Mouse (Mus musculus) forebrain, embryonic 16.5 days (tissue): ENCODE results near the gene St6galnac3. TPM values are rescaled to one million over a fixed set of nuclear protein-coding genes. Genes with fewer than 3 reads are reported as not detected.

ENCODE experiments used
- ATAC-seq: fragments of 200-750 bp; cut with Nextera tagmentation; 2 replicates; pipeline ENCODE4 v1.8.0; 2017; ENCODE audit warnings: mild to moderate bottlenecking, moderate library complexity
- H3K27ac ChIP-seq: fragments of 300-500 bp; sonication (generic); 2 replicates; pipeline ENCODE4 v1.5.1; 2014; ENCODE audit warnings: low read length, control low read depth
- H3K27me3 ChIP-seq: fragments of 300-500 bp; sonication (generic); replicated peaks from 2 replicates; pipeline ENCODE4 v1.6.1; 2014; ENCODE audit warnings: low read length; ENCODE audit not compliant: control insufficient read depth, insufficient read depth
- H3K36me3 ChIP-seq: fragments of 300-500 bp; sonication (generic); 2 replicates; pipeline ENCODE4 v1.6.1; 2014; ENCODE audit not compliant: control insufficient read depth, insufficient read depth
- H3K4me1 ChIP-seq: fragments of 300-500 bp; sonication (generic); replicated peaks from 2 replicates; pipeline ENCODE4 v1.6.1; 2014; ENCODE audit warnings: low read length; ENCODE audit not compliant: control insufficient read depth, insufficient read depth
- H3K4me2 ChIP-seq: fragments of 300-500 bp; sonication (generic); 2 replicates; pipeline ENCODE4 v1.6.1; 2014; ENCODE audit warnings: mild to moderate bottlenecking, low read length, control low read depth
- H3K4me3 ChIP-seq: fragments of 300-500 bp; sonication (generic); replicated peaks from 2 replicates; pipeline ENCODE4 v1.5.1; 2014; ENCODE audit warnings: mild to moderate bottlenecking, low read length, control low read depth
- H3K9ac ChIP-seq: fragments of 300-500 bp; sonication (generic); replicated peaks from 2 replicates; pipeline ENCODE4 v1.6.1; 2014; ENCODE audit warnings: low read depth, low read length, control low read depth
- H3K9me3 ChIP-seq: fragments of 300-500 bp; sonication (generic); 2 replicates; pipeline ENCODE4 v1.6.1; 2016; ENCODE audit warnings: low read length; ENCODE audit not compliant: control insufficient read depth
- WGBS: fragments of 180-500 bp; shearing (Covaris S2); extraction: QIAGEN DNeasy Blood & Tissue Kit; methylation state at CpG from one replicate; pipeline ENCODE4 v1.1.7; 2014; 5-methylcytosine and 5-hydroxymethylcytosine counted together
- polyA plus RNA-seq: library from polyadenylated mRNA; unstranded; fragments of >200 nt; fragmentation: Nextera tagmentation; extraction: Ambion mirVana; gene quantifications from 2 replicates; pipeline ENCODE4 v1.2.1, GENCODE M21; 2015

St6galnac3 gene
- polyA plus RNA-seq, 1 experiment from 2014 or later = 23.5 TPM

- 94% methylated on average over 2 of the region's 2 CpGs for WGBS
- Histone ChIP-seq H3K9ac (no peak overlapping the region), H3K4me1 (no peaks in the 10 kb centered on the region), H3K9me3 (peaks cover 4% of the 10 kb centered on the region; the same call in 1 of the 2 replicates), H3K27ac (no peak overlapping the region), H3K27me3 (no peaks in the 10 kb centered on the region), H3K4me2 (no peak overlapping the region), H3K36me3 (no peaks in the 10 kb centered on the region), H3K4me3 (no peak overlapping the region)
- ATAC-seq = no peak
Observed at GRCm38 (mm10) chr3:153219391-153219790, 505.6 kb downstream of the St6galnac3 start.

GRCm38 (mm10) chr3:153208186-153208585 is 516.8 kb downstream of the St6galnac3 start:
- Histone ChIP-seq H3K9me3 (no peaks in the 10 kb centered on the region), H3K27me3 (no peaks in the 10 kb centered on the region), H3K4me1 (no peaks in the 10 kb centered on the region), H3K4me3 (no peak overlapping the region), H3K36me3 (no peaks in the 10 kb centered on the region), H3K4me2 (no peak overlapping the region), H3K9ac (no peak overlapping the region), H3K27ac (no peak overlapping the region)
- 90% methylated on average over 2 of the region's 2 CpGs for WGBS
- no peak for ATAC-seq

- no peak overlapping the region for H3K4me3 ChIP-seq
- H3K9ac ChIP-seq = no peak overlapping the region
- peaks cover 5% of the 10 kb centered on the region; the same call in 1 of the 2 replicates for H3K4me1 ChIP-seq
- no peaks in the 10 kb centered on the region for H3K27me3 ChIP-seq
- no peak for ATAC-seq
- H3K27ac ChIP-seq = no peak overlapping the region
- H3K4me2 ChIP-seq = no peak overlapping the region
- H3K36me3 ChIP-seq = no peaks in the 10 kb centered on the region
- no peaks in the 10 kb centered on the region for H3K9me3 ChIP-seq
- 86% methylated on average over 5 of the region's 5 CpGs for WGBS
Observed at GRCm38 (mm10) chr3:153204046-153204445, 520.9 kb downstream of the St6galnac3 start.

GRCm38 (mm10) chr3:153201835-153202234 is 523.1 kb downstream of the St6galnac3 start:
- Histone ChIP-seq H3K27ac (no peak overlapping the region), H3K4me1 (peaks cover 5% of the 10 kb centered on the region; the same call in 1 of the 2 replicates), H3K36me3 (no peaks in the 10 kb centered on the region), H3K4me2 (no peak overlapping the region), H3K9ac (no peak overlapping the region), H3K9me3 (no peaks in the 10 kb centered on the region), H3K27me3 (no peaks in the 10 kb centered on the region), H3K4me3 (no peak overlapping the region)
- WGBS = 89% methylated on average over 10 of the region's 10 CpGs
- ATAC-seq = no peak

- no peak overlapping the region for H3K9ac ChIP-seq
- no peak overlapping the region for H3K27ac ChIP-seq
- H3K27me3 ChIP-seq = no peaks in the 10 kb centered on the region
- ATAC-seq = no peak
- H3K4me1 ChIP-seq = peaks cover 5% of the 10 kb centered on the region; the same call in 1 of the 2 replicates
- H3K36me3 ChIP-seq = no peaks in the 10 kb centered on the region
- no peaks in the 10 kb centered on the region for H3K9me3 ChIP-seq
- no peak overlapping the region for H3K4me3 ChIP-seq
- no peak overlapping the region for H3K4me2 ChIP-seq
- 90% methylated on average over 12 of the region's 12 CpGs for WGBS
Observed at GRCm38 (mm10) chr3:153200801-153201200, 524.2 kb downstream of the St6galnac3 start.

- no peak for ATAC-seq
- no peak overlapping the region for H3K4me2 ChIP-seq
- no peaks in the 10 kb centered on the region for H3K36me3 ChIP-seq
- 91% methylated on average over 11 of the region's 11 CpGs for WGBS
- no peak overlapping the region for H3K9ac ChIP-seq
- peaks cover 5% of the 10 kb centered on the region; the same call in 1 of the 2 replicates for H3K4me1 ChIP-seq
- H3K4me3 ChIP-seq = no peak overlapping the region
- no peaks in the 10 kb centered on the region for H3K9me3 ChIP-seq
- H3K27ac ChIP-seq = no peak overlapping the region
- no peaks in the 10 kb centered on the region for H3K27me3 ChIP-seq
Observed at GRCm38 (mm10) chr3:153200076-153200475, 524.9 kb downstream of the St6galnac3 start.

- H3K27me3 ChIP-seq = no peaks in the 10 kb centered on the region
- 61% methylated on average over 8 of the region's 8 CpGs for WGBS
- no peaks in the 10 kb centered on the region for H3K36me3 ChIP-seq
- H3K4me2 ChIP-seq = no peak overlapping the region
- peaks cover 5% of the 10 kb centered on the region; the same call in 1 of the 2 replicates for H3K4me1 ChIP-seq
- no peak for ATAC-seq
- H3K9ac ChIP-seq = no peak overlapping the region
- no peak overlapping the region for H3K4me3 ChIP-seq
- no peaks in the 10 kb centered on the region for H3K9me3 ChIP-seq
- H3K27ac ChIP-seq = no peak overlapping the region
Observed at GRCm38 (mm10) chr3:153199251-153199650, 525.7 kb downstream of the St6galnac3 start.

GRCm38 (mm10) chr3:153198514-153198913 is 526.5 kb downstream of the St6galnac3 start:
- WGBS = 86% methylated on average over 4 of the region's 4 CpGs
- H3K27ac ChIP-seq = no peak overlapping the region
- no peaks in the 10 kb centered on the region for H3K36me3 ChIP-seq
- peaks cover 5% of the 10 kb centered on the region; the same call in 1 of the 2 replicates for H3K4me1 ChIP-seq
- H3K4me2 ChIP-seq = no peak overlapping the region
- H3K9me3 ChIP-seq = no peaks in the 10 kb centered on the region
- ATAC-seq = no peak
- no peak overlapping the region for H3K9ac ChIP-seq
- H3K27me3 ChIP-seq = no peaks in the 10 kb centered on the region
- H3K4me3 ChIP-seq = no peak overlapping the region

- Histone ChIP-seq H3K9me3 (no peaks in the 10 kb centered on the region), H3K4me1 (no peaks in the 10 kb centered on the region), H3K27me3 (no peaks in the 10 kb centered on the region), H3K4me2 (no peak overlapping the region), H3K36me3 (no peaks in the 10 kb centered on the region), H3K4me3 (no peak overlapping the region), H3K27ac (no peak overlapping the region), H3K9ac (no peak overlapping the region)
- no peak for ATAC-seq
- 75% methylated on average over 7 of the region's 7 CpGs for WGBS
Observed at GRCm38 (mm10) chr3:153193025-153193424, 531.9 kb downstream of the St6galnac3 start.

- H3K4me3 ChIP-seq = no peak overlapping the region
- no peak for ATAC-seq
- WGBS = 80% methylated on average over 2 of the region's 2 CpGs
Observed at GRCm38 (mm10) chr3:153190742-153191141, 534.2 kb downstream of the St6galnac3 start.

More at GRCm38 (mm10) chr3:153190742-153191141, 534.2 kb downstream of the St6galnac3 start:
- Histone ChIP-seq H3K27me3 (no peaks in the 10 kb centered on the region), H3K4me2 (no peak overlapping the region), H3K4me1 (no peaks in the 10 kb centered on the region), H3K36me3 (no peaks in the 10 kb centered on the region), H3K9me3 (no peaks in the 10 kb centered on the region), H3K27ac (no peak overlapping the region), H3K9ac (no peak overlapping the region)
